Mouse (Mus musculus): Measurements from ENCODE around the gene Olfr1033. TPM values are rescaled to one million over a fixed set of nuclear protein-coding genes. Genes with fewer than 3 reads are reported as not detected.

The Olfr1033 gene
- not detected in 2 replicates for polyA plus RNA-seq (2012; ENCODE audit: low replicate concordance)

GRCm38 (mm10) chr2:86020406-86020805, at the start of gene Olfr1033:
Gene Olfr1033, plus strand, starts transcription at chr2:86020633.

GRCm38 (mm10) chr2:85973595-85973994, 46.8 kb upstream of the Olfr1033 start, which contains the start of gene Olfr1029:
Gene Olfr1029, plus strand, starts transcription at chr2:85973895.

GRCm38 (mm10) chr2:85978976-85979375, 41.5 kb upstream of the Olfr1033 start, which contains the start of gene Olfr1030:
Gene Olfr1030, plus strand, starts transcription at chr2:85979276.

GRCm38 (mm10) chr2:85990004-85990403, 30.4 kb upstream of the Olfr1033 start, which contains the start of gene Olfr1031:
Gene Olfr1031, plus strand, starts transcription at chr2:85990304.

GRCm38 (mm10) chr2:86005240-86005639, 15.2 kb upstream of the Olfr1033 start, which contains the start of gene Olfr1032:
Gene Olfr1032, plus strand, starts transcription at chr2:86005540.

GRCm38 (mm10) chr2:86045561-86045960, 25.1 kb downstream of the Olfr1033 start, which contains the start of gene Olfr1034:
Gene Olfr1034, plus strand, starts transcription at chr2:86045861.

GRCm38 (mm10) chr2:86073692-86074091, 53.3 kb downstream of the Olfr1033 start, which contains the start of gene Olfr1036:
Gene Olfr1036, plus strand, starts transcription at chr2:86073992.

GRCm38 (mm10) chr2:86087285-86087684, 66.9 kb downstream of the Olfr1033 start, which contains the start of gene Olfr1037:
Gene Olfr1037, minus strand, starts transcription at chr2:86087385.

Other genes starting within 250 kb of the Olfr1033 start
- not detected in 2 replicates for gene Olfr1014, start 247.9 kb upstream of the Olfr1033 start, polyA plus RNA-seq (2012; ENCODE audit: low replicate concordance)
- gene Olfr1015, start 238.6 kb upstream of the Olfr1033 start, polyA plus RNA-seq (2012; ENCODE audit: low replicate concordance) = not detected in 2 replicates
- not detected in 2 replicates for gene Olfr1016, start 218.1 kb upstream of the Olfr1033 start, polyA plus RNA-seq (2012; ENCODE audit: low replicate concordance)
- gene Olfr1018, start 202.2 kb upstream of the Olfr1033 start, polyA plus RNA-seq (2012; ENCODE audit: low replicate concordance) = not detected in 2 replicates
- gene Olfr1019, start 175.2 kb upstream of the Olfr1033 start, polyA plus RNA-seq (2012; ENCODE audit: low replicate concordance) = not detected in 2 replicates
- gene Olfr1020, start 173.6 kb upstream of the Olfr1033 start, polyA plus RNA-seq (2012; ENCODE audit: low replicate concordance) = not detected in 2 replicates
- not detected in 2 replicates for gene Olfr1022, start 152.0 kb upstream of the Olfr1033 start, polyA plus RNA-seq (2012; ENCODE audit: low replicate concordance)
- not detected in 2 replicates for gene Olfr1023, start 135.0 kb upstream of the Olfr1033 start, polyA plus RNA-seq (2012; ENCODE audit: low replicate concordance)
- gene Olfr1024, start 115.6 kb upstream of the Olfr1033 start, polyA plus RNA-seq (2012; ENCODE audit: low replicate concordance) = not detected in 2 replicates
- gene Olfr1025-ps1, start 105.4 kb upstream of the Olfr1033 start, polyA plus RNA-seq (2012; ENCODE audit: low replicate concordance) = not detected in 2 replicates
- not detected in 2 replicates for gene Olfr1026, start 99.1 kb upstream of the Olfr1033 start, polyA plus RNA-seq (2012; ENCODE audit: low replicate concordance)
- not detected in 2 replicates for gene Olfr1028, start 70.2 kb upstream of the Olfr1033 start, polyA plus RNA-seq (2012; ENCODE audit: low replicate concordance)
- gene Olfr1029, start 46.7 kb upstream of the Olfr1033 start, polyA plus RNA-seq (2012; ENCODE audit: low replicate concordance) = not detected in 2 replicates
- not detected in 2 replicates for gene Olfr1030, start 41.4 kb upstream of the Olfr1033 start, polyA plus RNA-seq (2012; ENCODE audit: low replicate concordance)
- gene Olfr1031, start 30.3 kb upstream of the Olfr1033 start, polyA plus RNA-seq (2012; ENCODE audit: low replicate concordance) = not detected in 2 replicates
- gene Olfr1032, start 15.1 kb upstream of the Olfr1033 start, polyA plus RNA-seq (2012; ENCODE audit: low replicate concordance) = not detected in 2 replicates
- not detected in 2 replicates for gene Olfr1034, start 25.2 kb downstream of the Olfr1033 start, polyA plus RNA-seq (2012; ENCODE audit: low replicate concordance)
- not detected in 2 replicates for gene Olfr1036, start 53.4 kb downstream of the Olfr1033 start, polyA plus RNA-seq (2012; ENCODE audit: low replicate concordance)
- not detected in 2 replicates for gene Olfr1037, start 66.8 kb downstream of the Olfr1033 start, polyA plus RNA-seq (2012; ENCODE audit: low replicate concordance)
- gene Olfr1039, start 115.3 kb downstream of the Olfr1033 start, polyA plus RNA-seq (2012; ENCODE audit: low replicate concordance) = not detected in 2 replicates
- not detected in 2 replicates for gene Olfr1040, start 126.1 kb downstream of the Olfr1033 start, polyA plus RNA-seq (2012; ENCODE audit: low replicate concordance)
- gene Olfr1042, start 141.2 kb downstream of the Olfr1033 start, polyA plus RNA-seq (2012; ENCODE audit: low replicate concordance) = not detected in 2 replicates
- gene Olfr1043, start 146.9 kb downstream of the Olfr1033 start, polyA plus RNA-seq (2012; ENCODE audit: low replicate concordance) = not detected in 2 replicates
- 0.09 TPM in 1 of 2 replicates, not detected in the other for gene Olfr1044, start 157.2 kb downstream of the Olfr1033 start, polyA plus RNA-seq (2012; ENCODE audit: low replicate concordance)
- not detected in 2 replicates for gene Olfr52, start 165.1 kb downstream of the Olfr1033 start, polyA plus RNA-seq (2012; ENCODE audit: low replicate concordance)
- not detected in 2 replicates for gene Olfr1045, start 182.4 kb downstream of the Olfr1033 start, polyA plus RNA-seq (2012; ENCODE audit: low replicate concordance)
- gene Olfr1046, start 198.7 kb downstream of the Olfr1033 start, polyA plus RNA-seq (2012; ENCODE audit: low replicate concordance) = not detected in 2 replicates
- not detected in 2 replicates for gene Olfr1047, start 210.8 kb downstream of the Olfr1033 start, polyA plus RNA-seq (2012; ENCODE audit: low replicate concordance)
- not detected in 2 replicates for gene Olfr1048, start 219.7 kb downstream of the Olfr1033 start, polyA plus RNA-seq (2012; ENCODE audit: low replicate concordance)
- not detected in 2 replicates for gene Olfr1049, start 237.7 kb downstream of the Olfr1033 start, polyA plus RNA-seq (2012; ENCODE audit: low replicate concordance)

Measured in hematopoietic multipotent progenitor cell, adult 10-12 weeks (in vitro differentiated cells).